Mouse (Mus musculus) spleen, adult 18-20 months (tissue): Measurements from ENCODE around the gene Nop53.
A peak's percentile ranks its signal among the peaks of the same experiment; 100 is the strongest.

ENCODE experiments used
- DNase-seq, 2 experiments: peaks; one replicate each; pipeline ENCODE4 v3.0.0; 2022; ENCODE audit warnings: mixed read lengths in 2 of 2

Nop53 gene

DNA sequence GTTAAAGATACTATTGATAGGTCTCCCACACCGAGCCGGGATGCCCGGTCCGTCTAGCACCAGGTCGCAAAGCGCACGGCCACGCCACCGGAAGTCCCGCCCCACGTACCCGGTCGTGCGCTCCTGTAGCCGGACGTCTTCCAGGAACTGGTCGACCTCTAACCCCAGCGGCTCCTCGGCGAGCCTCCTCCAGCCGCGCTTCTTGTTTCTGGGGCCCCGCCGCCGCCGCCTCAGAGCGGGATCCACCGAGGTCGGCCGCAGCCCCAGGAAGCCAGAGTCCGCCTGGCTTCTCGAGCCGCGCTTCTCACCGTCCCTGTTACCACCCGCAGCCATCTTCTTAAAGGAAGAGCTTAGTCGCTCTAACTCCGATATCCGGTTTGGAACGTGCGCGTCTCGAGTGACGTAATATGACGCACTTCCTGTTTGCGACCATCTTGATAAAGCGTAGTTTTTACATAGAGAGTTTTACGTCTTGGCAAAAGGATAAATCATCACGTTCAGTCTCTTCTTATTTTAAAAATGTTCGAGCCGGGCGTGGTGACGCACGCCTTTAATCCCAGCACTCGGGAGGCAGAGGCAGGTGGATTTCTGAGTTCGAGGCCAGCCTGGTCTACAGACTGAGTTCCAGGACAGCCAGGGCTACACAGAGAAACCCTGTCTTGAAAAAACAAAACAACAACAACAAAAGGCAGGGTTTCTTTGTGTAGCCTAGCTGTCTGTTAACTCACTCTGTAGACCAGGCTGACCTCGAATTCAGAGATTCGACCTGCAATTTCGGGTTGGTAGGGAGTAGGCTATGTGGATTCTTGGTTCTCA, at the start of gene Nop53:
Gene Nop53 (minus strand): TSS at position 354 of the 816 bp plus-strand sequence.
- DNase-seq, result peak; percentile 80 to 86

DNA sequence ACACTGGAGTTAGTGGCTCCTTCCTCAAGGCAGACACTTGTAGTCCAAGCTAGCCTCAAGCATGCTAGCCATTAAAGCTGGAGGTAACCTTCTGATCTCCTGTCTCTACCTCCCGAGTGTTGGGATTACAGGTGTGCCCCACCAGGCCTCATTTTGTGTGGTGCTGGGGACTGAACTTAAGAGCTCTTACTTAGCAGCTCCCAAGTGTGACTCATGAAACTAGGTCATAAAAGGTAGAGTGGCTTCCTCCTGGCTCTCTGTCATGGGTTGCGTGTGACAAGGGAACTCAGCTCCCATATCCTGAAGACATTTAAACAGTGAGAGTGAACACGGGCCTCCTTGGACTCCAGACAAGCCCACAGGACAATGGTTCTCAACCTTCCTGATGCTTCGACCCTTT, 47.9 kb upstream of the Nop53 start:
- no peak for DNase-seq

DNA sequence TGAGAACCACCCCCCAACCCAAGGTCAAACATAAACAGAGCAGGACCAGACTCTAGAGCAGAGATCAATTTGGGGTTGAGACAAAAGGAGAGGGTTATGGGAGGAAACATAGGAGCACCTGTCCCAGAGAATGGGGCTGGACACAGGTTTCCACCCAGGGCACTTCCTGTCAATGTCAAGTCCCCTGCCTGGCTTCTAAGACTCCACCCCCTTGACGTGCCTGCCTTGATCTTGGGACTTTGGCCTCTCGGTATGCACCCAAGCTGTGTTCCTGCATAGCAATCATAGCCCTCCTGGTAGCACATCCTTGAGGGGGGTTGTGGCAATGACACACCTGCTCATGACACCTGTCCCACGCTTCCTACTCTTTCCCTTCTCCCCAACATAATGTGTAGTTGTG, 47.3 kb upstream of the Nop53 start:
- no peak for DNase-seq

DNA sequence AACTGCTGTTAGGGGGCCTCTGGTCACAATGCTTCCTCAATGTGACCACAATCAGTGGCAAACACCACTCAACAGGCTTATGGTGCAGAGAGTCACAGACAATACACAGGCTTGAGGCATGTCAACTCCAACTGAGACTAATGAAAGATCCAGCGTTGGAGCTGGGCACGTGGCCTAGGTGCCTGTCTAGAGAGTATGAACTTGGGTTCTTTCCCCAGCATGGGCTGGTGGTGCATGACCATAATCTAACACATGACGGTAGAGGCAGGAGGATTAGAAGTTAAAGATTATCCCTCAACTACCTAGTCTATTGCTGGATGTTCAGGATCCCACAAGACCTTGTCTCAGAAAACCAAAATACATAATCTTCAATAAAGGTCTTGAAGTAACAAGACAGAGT, 45.9 kb upstream of the Nop53 start:
- DNase-seq, result no peak

GRCm38 (mm10) chr7:15987661-15988356, 41.9 kb upstream of the Nop53 start:
- DNase-seq, result no peak

DNA sequence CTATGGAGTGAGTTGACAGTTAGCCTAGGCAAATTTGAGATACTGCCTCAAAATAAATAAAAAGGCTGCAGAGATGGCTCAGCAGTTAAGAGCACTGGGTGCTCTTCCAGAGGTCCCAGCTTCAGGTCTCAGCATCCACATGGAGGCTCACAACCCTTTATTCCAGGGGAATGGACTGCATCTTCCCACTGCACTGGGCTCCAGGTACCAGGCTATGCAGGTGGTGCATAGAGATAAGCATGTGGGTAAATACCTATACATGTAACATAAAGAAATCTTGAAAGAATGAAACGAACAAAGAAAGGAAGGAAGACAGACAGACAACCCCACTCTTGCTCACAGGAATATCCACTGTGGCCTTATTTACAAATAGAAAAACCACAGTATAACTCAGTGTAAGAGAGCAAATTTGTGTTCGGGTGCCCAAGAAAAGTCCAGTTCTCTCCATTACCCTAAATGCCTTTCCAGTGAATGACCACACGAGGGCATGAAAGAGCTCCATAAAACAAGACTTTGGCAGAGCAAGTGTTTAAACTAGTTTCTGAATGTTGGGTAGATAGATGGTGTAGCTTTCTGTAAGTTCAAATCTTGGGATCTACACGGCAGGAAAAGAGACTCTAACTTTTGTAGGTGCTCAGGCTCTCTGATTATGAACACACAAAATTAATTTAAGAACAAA, 37.0 kb upstream of the Nop53 start:
- DNase-seq, result no peak

GRCm38 (mm10) chr7:15981538-15981937, 35.7 kb upstream of the Nop53 start:
- no peak for DNase-seq

GRCm38 (mm10) chr7:15980246-15980645, 34.4 kb upstream of the Nop53 start:
- no peak for DNase-seq

GRCm38 (mm10) chr7:15975904-15976303, 30.0 kb upstream of the Nop53 start:
- peak in 1 of 2 experiments; percentile 41 for DNase-seq

DNA sequence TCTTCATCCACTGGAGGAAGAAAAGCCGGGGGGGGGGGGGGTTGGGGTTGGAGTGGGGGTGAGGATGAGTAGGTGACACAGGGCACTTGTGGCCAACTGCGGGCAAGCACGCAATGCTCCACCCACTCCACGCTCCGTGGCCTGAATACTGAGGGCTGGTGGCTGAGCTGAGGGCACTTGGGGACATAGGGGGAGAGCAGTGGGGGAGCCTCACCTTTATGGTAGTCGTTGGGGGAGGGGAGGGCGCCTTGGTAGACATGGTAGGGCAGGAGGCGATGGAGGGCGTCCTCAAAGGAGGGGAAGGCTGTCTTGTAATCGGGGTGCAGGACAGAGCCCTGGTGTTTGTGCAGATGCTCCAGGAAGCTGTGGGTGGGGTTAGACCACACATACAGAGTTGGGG, 29.6 kb upstream of the Nop53 start:
- no peak for DNase-seq

DNA sequence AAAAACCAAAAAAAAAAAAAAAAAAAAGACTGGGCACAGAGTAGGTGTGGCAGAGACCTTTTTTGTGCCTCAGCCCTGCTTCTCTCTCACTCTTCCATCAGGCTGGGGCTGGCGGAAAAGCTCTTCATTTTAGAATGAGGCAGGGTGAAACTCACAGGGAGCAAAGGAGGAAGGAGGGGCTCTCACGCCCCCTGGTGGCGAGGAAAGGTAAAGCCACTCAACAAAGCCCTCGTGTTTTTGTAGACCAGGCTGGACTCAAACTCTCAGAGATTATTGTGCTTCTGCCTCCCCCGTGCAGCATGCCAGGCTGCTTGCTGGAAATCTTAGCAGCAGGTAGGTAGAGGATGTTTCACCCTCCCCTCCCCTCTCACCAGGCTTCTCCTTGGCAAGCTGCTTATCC, 28.8 kb upstream of the Nop53 start:
- peak; percentile 48 to 69 for DNase-seq

GRCm38 (mm10) chr7:15972247-15972646, 26.4 kb upstream of the Nop53 start:
- DNase-seq, result no peak

DNA sequence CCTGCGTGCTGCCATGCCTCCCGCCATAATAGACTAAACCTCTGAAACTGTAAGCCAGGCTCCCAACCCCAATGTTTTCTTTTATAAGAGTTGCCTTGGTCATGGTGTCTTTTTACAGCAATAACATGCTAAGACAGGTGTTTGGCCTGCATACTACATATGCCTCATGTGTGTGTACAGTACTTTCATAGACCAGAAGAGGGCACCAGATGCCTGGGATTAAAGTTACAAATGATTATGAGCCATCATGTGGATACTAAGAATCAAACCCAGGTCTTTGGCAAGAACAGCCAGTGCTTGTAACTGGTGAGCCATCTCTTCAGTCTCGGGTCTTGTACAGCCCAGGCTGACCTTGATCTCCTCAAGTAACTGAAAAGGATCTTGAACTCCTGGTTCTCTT, 23.8 kb upstream of the Nop53 start:
- DNase-seq, result no peak

- no peak for DNase-seq
Measured at GRCm38 (mm10) chr7:15968322-15968721, 22.4 kb upstream of the Nop53 start.

DNA sequence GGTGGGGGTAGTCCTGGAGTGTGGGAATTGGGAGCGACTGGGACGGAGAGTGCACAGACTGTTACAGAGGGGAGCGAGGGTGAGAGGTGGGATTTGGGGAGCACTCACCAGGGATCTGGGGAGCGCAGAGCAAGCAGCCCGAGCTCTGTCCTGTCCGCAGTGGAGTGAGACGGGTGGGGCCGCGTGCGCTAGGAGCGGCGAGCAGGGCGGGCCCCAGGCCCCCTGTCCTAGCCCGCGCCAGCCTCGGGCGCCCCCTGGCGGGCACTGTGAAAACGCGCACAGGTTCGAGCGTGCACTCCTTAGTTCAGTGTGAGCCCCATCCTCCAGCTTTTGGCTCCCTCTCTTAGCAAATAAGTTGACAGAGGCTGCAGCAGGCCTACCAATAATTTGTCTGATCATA, 21.4 kb upstream of the Nop53 start, which contains the start of gene Ehd2:
Gene Ehd2 (minus strand): TSS at position 256 of the 400 bp plus-strand sequence.
- DNase-seq, result peak; percentile 42 to 72

GRCm38 (mm10) chr7:15966489-15966888, 20.6 kb upstream of the Nop53 start:
- no peak for DNase-seq

GRCm38 (mm10) chr7:15963798-15964652, 18.2 kb upstream of the Nop53 start:
- DNase-seq, result peak in 1 of 2 experiments; percentile 52

- DNase-seq, result peak in 1 of 2 experiments; percentile 21
Measured at GRCm38 (mm10) chr7:15962311-15963288, 16.7 kb upstream of the Nop53 start.

DNA sequence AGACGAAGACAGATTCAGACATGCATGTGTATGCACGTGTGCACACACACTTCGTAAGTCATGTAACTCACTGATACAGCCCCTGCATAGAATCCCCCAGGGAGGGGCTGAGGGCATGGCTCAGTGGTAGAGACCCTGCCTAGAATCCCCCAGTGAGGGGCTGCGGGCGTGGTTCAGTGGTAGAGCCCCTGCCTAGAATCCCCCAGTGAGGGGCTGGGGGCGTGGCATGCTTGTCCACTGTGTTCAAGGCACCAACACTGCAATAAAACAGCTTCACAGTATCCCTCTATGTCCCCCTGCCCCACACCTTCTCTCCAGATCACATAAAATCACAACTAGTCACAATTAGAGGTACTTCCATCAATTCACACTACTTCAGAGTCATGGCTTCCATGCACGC, 15.9 kb upstream of the Nop53 start:
- no peak for DNase-seq

- DNase-seq, result no peak
Measured at GRCm38 (mm10) chr7:15961239-15961638, 15.4 kb upstream of the Nop53 start.

GRCm38 (mm10) chr7:15960691-15961090, 14.8 kb upstream of the Nop53 start:
- no peak for DNase-seq
